Mouse (Mus musculus): Measurements from ENCODE around the gene Hdac10.

DNA sequence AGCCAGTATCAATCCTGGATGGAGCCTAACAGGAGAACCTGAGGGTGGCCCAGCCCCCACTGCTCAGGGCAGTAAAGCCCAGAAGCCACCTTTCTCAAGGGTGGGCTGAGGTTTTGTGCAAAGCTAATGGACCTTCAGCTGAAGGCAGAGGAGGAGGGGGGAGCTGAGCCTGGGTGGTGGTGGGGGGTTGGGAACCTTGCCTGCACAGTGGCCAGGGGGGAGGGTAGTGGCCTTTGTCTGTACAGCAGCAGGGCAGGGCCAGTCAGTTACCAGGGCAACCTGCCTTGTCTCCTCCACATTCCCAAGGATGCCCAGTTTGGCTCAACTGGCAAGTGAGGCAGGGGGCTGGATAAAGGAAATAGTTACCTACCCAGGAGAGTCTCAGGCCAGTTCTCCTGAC lies 23.8 kb upstream of the Hdac10 start:
- TF ChIP-seq NRF1 (IDR thresholded peaks at IDR 0.05; ENCODE audit: insufficient read depth, low read depth, low read length, poor library complexity, severe bottlenecking) (no peak), CTCF (IDR thresholded peaks at IDR 0.05 in 2 of 3, conservative IDR thresholded peaks at IDR 0.05 in 1 of 3; ENCODE audit: control insufficient read depth in 1 of 3, insufficient read depth in 1 of 3, low read depth in 2 of 3, low read length in 3 of 3, poor library complexity in 1 of 3, severe bottlenecking in 1 of 3) (no peak), MYB (IDR thresholded peaks at IDR 0.05; ENCODE audit: low read depth, low read length) (no peak), USF1 (IDR thresholded peaks at IDR 0.05; ENCODE audit: low read depth, low read length) (no peak), CHD2 (IDR thresholded peaks at IDR 0.05; ENCODE audit: low read length) (no peak), POLR2A (IDR thresholded peaks at IDR 0.05; ENCODE audit: control insufficient read depth in 1 of 2, insufficient read depth in 1 of 2, low read depth in 1 of 2, low read length in 2 of 2, poor library complexity in 1 of 2) (no peak), POLR2AphosphoS2 (IDR thresholded peaks at IDR 0.05; ENCODE audit: low read length) (no peak), GATA1 (IDR thresholded peaks at IDR 0.05; ENCODE audit: low read depth, low read length) (no peak), MAFK (IDR thresholded peaks at IDR 0.05; ENCODE audit: borderline replicate concordance, low read depth, low read length) (no peak), TCF12 (IDR thresholded peaks at IDR 0.05; ENCODE audit: low read depth, low read length) (no peak)
